Mouse (Mus musculus) ES-Bruce4 (cell line): ENCODE data around the gene Ergic1. TPM values are rescaled to one million over a fixed set of nuclear protein-coding genes. Genes with fewer than 3 reads are reported as not detected.

ENCODE experiments used
- H3K27ac ChIP-seq: 2 replicates; pipeline ENCODE4 v1.5.1; 2012; ENCODE audit warnings: low read length, inconsistent platforms; ENCODE audit not compliant: insufficient read depth
- H3K27me3 ChIP-seq: 2 replicates; pipeline ENCODE4 v1.6.1; 2012; ENCODE audit warnings: mild to moderate bottlenecking, low read length, inconsistent platforms; ENCODE audit not compliant: control insufficient read depth, poor library complexity, insufficient read depth, severe bottlenecking
- H3K36me3 ChIP-seq: 2 replicates; pipeline ENCODE4 v1.6.1; 2012; ENCODE audit warnings: inconsistent platforms, mild to moderate bottlenecking, low read length, moderate library complexity; ENCODE audit not compliant: control insufficient read depth, poor library complexity, insufficient read depth, severe bottlenecking
- H3K4me1 ChIP-seq: one replicate; pipeline ENCODE4 v1.8.1; 2011; ENCODE audit warnings: low read length; ENCODE audit not compliant: control insufficient read depth, insufficient read depth
- H3K4me3 ChIP-seq: 2 replicates; pipeline ENCODE4 v1.5.1; 2011; ENCODE audit warnings: low read depth, mild to moderate bottlenecking, low read length
- H3K9ac ChIP-seq: 2 replicates; pipeline ENCODE4 v1.6.1; 2012; ENCODE audit warnings: low read depth, mild to moderate bottlenecking, inconsistent platforms; ENCODE audit not compliant: poor library complexity, severe bottlenecking
- H3K9me3 ChIP-seq: replicated peaks from 2 replicates; pipeline ENCODE4 v1.6.1; 2012; ENCODE audit warnings: mild to moderate bottlenecking, low read length, inconsistent platforms; ENCODE audit not compliant: control insufficient read depth, poor library complexity, insufficient read depth, severe bottlenecking
- CTCF ChIP-seq: IDR thresholded peaks from one replicate; pipeline ENCODE4 v1.8.1; 2011; ENCODE audit warnings: low read depth, low read length
- EP300 ChIP-seq: IDR thresholded peaks from 2 replicates; pipeline ENCODE4 v1.6.1; 2011; ENCODE audit warnings: low read depth, low read length; ENCODE audit not compliant: insufficient read depth
- POLR2A ChIP-seq: IDR thresholded peaks from one replicate; pipeline ENCODE4 v1.8.1; 2011; ENCODE audit warnings: low read length; ENCODE audit not compliant: insufficient read depth
- polyA plus RNA-seq: library from polyadenylated mRNA; stranded (reverse); fragments of >200 nt; gene quantifications from 2 replicates; pipeline ENCODE4 v1.2.4, GENCODE M21; 2011; ENCODE audit warnings: low read depth; ENCODE audit not compliant: missing spikeins, insufficient read depth, insufficient read length

Ergic1 gene
- polyA plus RNA-seq, 1 experiment: 166 TPM

GRCm38 (mm10) chr17:26639791-26640190 is 78.5 kb downstream of the Ergic1 start:
- Histone ChIP-seq H3K9ac (no peak overlapping the region), H3K27ac (no peak overlapping the region), H3K4me3 (no peak overlapping the region), H3K4me1 (no peaks in the 10 kb centered on the region), H3K36me3 (peaks cover 33% of the 10 kb centered on the region), H3K27me3 (no peaks in the 10 kb centered on the region), H3K9me3 (no peaks in the 10 kb centered on the region)
- TF ChIP-seq EP300 (no peak), POLR2A (no peak), CTCF (no peak)

- Histone ChIP-seq H3K9me3 (no peaks in the 10 kb centered on the region), H3K4me3 (no peak overlapping the region), H3K27me3 (no peaks in the 10 kb centered on the region), H3K27ac (no peak overlapping the region), H3K4me1 (no peaks in the 10 kb centered on the region), H3K36me3 (peaks cover 37% of the 10 kb centered on the region), H3K9ac (no peak overlapping the region)
- TF ChIP-seq POLR2A (no peak), EP300 (no peak), CTCF (no peak)
These were observed 79.0 kb downstream of the Ergic1 start for GRCm38 (mm10) chr17:26640286-26640740.

GRCm38 (mm10) chr17:26643456-26643855 is 82.2 kb downstream of the Ergic1 start:
- Histone ChIP-seq H3K4me1 (no peaks in the 10 kb centered on the region), H3K27me3 (no peaks in the 10 kb centered on the region), H3K27ac (no peak overlapping the region), H3K9ac (no peak overlapping the region), H3K9me3 (no peaks in the 10 kb centered on the region), H3K36me3 (peaks cover 37% of the 10 kb centered on the region), H3K4me3 (no peak overlapping the region)
- TF ChIP-seq POLR2A (no peak), EP300 (no peak), CTCF (no peak)

GRCm38 (mm10) chr17:26643993-26644392 is 82.7 kb downstream of the Ergic1 start:
- H3K27me3 ChIP-seq: no peaks in the 10 kb centered on the region
- no peaks in the 10 kb centered on the region for H3K4me1 ChIP-seq
- H3K9ac ChIP-seq: no peak overlapping the region
- peaks cover 35% of the 10 kb centered on the region for H3K36me3 ChIP-seq
- H3K4me3 ChIP-seq: no peak overlapping the region
- no peaks in the 10 kb centered on the region for H3K9me3 ChIP-seq
- no peak for TF ChIP-seq POLR2A
- no peak for TF ChIP-seq CTCF
- TF ChIP-seq EP300: no peak
- H3K27ac ChIP-seq: no peak overlapping the region

GRCm38 (mm10) chr17:26644509-26645410 is 83.5 kb downstream of the Ergic1 start:
- Histone ChIP-seq H3K4me3 (no peak overlapping the region), H3K9ac (no peak overlapping the region), H3K27ac (no peak overlapping the region), H3K4me1 (no peaks in the 10 kb centered on the region), H3K36me3 (peaks cover 33% of the 10 kb centered on the region), H3K27me3 (no peaks in the 10 kb centered on the region), H3K9me3 (no peaks in the 10 kb centered on the region)
- TF ChIP-seq EP300 (no peak), CTCF (no peak), POLR2A (no peak)

- TF ChIP-seq POLR2A (no peak), EP300 (no peak), CTCF (no peak)
- Histone ChIP-seq H3K27me3 (no peaks in the 10 kb centered on the region), H3K9me3 (no peaks in the 10 kb centered on the region), H3K4me1 (no peaks in the 10 kb centered on the region), H3K27ac (no peak overlapping the region), H3K4me3 (no peak overlapping the region), H3K9ac (no peak overlapping the region), H3K36me3 (peaks cover 26% of the 10 kb centered on the region)
These were observed 84.1 kb downstream of the Ergic1 start for GRCm38 (mm10) chr17:26645411-26645854.
